Mouse (Mus musculus): ENCODE results near the gene Trappc11. TPM values are rescaled to one million over a fixed set of nuclear protein-coding genes. Genes with fewer than 3 reads are reported as not detected.

Gene Trappc11
- polyA plus RNA-seq (2014; fragmentation: Nextera tagmentation; extraction: Ambion mirVana), result 28.5 and 32.3 TPM in 2 replicates

DNA sequence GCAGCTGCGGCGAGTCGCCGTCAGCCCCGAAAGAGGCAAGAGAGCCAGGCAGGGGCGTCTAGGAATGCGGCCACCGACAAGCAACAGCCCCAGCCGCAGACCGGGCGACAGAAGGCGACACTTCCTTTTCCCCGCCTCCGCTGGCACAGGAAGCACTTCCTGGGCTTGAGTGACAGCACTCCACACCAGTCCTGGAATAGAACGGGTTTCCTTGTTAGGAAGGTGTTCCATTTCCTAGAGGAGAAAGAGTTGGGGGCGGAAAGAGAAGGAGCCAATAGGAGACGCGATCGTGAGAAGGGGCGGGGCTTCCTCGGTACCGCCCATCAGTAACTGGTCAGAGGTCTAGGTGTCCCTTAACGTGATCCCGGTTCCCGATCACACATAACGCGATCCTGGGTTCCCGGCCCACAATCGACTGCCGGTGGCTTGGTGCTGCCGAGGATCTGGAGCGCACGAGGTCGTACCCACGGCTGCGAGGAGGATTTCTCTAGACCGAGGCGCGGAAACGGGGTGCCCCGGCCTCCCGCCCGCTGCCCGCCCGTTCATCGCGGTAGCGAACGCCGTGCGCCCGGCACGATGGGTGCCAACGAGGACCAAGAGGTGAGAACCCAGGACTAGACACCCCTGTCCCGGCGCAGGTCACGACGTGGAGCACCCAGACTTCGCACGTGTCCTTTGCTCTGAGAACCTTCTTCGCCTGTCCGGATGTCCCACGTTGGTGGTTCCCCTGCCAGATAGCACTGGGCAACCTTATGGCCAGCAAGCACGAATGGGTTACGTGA lies at the start of gene Trappc11, which contains the start of gene Rwdd4a:
Gene Trappc11 (minus strand): TSS at position 127 of the 782 bp plus-strand sequence.
Gene Rwdd4a (plus strand): TSS at position 321 of the 782 bp plus-strand sequence.
- WGBS, result under 1% methylated on average over 59 of the region's 65 CpGs

DNA sequence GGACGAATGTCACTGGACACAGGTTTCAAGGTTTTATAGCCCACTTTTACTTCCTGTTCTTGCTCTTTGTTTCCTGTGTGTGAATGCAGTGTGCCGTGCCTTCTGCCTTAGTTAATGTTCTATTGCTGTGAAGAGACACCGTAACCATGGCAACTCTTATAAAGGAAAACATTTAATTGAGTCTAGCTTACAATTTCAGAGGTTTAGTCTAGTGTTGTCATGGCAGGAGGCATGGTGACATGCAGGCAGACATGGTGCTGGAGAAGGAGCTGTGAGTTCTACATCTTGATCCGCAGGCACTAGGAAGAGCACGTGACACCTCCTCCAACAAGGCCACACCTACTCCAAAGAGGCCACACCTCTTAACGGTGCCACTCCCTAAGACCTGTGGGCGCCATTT lies 48.2 kb upstream of the Trappc11 start:
- Histone ChIP-seq H3K9me3 (ENCODE audit: control insufficient read depth, low read length) (no peaks in the 10 kb centered on the region), H3K27ac (replicated peaks; ENCODE audit: low read depth, low read length) (no peak overlapping the region), H3K4me1 (ENCODE audit: control insufficient read depth, insufficient read depth, low read length) (no peaks in the 10 kb centered on the region), H3K36me3 (ENCODE audit: control insufficient read depth, insufficient read depth, low read length) (no peaks in the 10 kb centered on the region), H3K4me2 (ENCODE audit: low read depth, low read length) (no peak overlapping the region), H3K27me3 (replicated peaks; ENCODE audit: control insufficient read depth, insufficient read depth, low read length) (no peaks in the 10 kb centered on the region), H3K9ac (ENCODE audit: low read depth, low read length) (no peak overlapping the region), H3K4me3 (ENCODE audit: low read depth, low read length) (no peak overlapping the region)
- DNase-seq (ENCODE audit: low spot score) (no peak), ATAC-seq (ENCODE audit: low read depth) (no peak)
- 81% methylated on average over 7 of the region's 7 CpGs for WGBS

More for the DNA sequence above, at the start of gene Trappc11, which contains the start of gene Rwdd4a:
- ATAC-seq (ENCODE audit: low read depth) (peak; percentile 100), DNase-seq (ENCODE audit: low spot score) (peak; percentile 99)
- no peaks in the 10 kb centered on the region for H3K27me3 ChIP-seq (replicated peaks; ENCODE audit: control insufficient read depth, insufficient read depth, low read length)
- peaks cover 20% of the 10 kb centered on the region for H3K4me1 ChIP-seq (ENCODE audit: control insufficient read depth, insufficient read depth, low read length)
- H3K9ac ChIP-seq (ENCODE audit: low read depth, low read length), result peak within 1 kb of the TSS; percentile 90
- H3K4me3 ChIP-seq (ENCODE audit: low read depth, low read length), result peak within 1 kb of the TSS; percentile 83
- peak within 1 kb of the TSS; percentile 72 for H3K27ac ChIP-seq (replicated peaks; ENCODE audit: low read depth, low read length)
- H3K36me3 ChIP-seq (ENCODE audit: control insufficient read depth, insufficient read depth, low read length), result peaks cover 33% of the 10 kb centered on the region
- H3K4me2 ChIP-seq (ENCODE audit: low read depth, low read length), result peak within 1 kb of the TSS; percentile 87
- H3K9me3 ChIP-seq (ENCODE audit: control insufficient read depth, low read length), result no peaks in the 10 kb centered on the region

DNA sequence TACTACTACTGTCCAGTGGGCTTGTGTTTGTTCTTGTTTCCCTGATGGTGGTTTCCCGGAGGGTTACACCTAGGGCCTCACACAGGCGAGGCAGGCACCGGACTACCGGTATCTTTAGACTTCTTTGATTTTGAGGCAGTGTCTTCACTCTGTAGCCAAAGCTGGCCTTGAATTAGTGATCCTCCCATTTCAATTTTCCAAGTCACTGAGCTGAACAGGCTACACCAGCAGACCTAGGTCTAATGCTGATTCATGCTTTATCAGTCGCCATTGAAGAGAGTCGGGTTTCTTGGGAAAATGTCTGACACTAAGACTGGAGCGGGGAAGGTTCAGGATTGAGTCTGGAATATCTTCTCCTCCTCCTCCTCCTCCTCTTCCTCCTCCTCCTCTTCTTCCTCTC lies 40.2 kb upstream of the Trappc11 start:
- no peak for ATAC-seq (ENCODE audit: low read depth)
- DNase-seq (ENCODE audit: low spot score), result no peak
- Histone ChIP-seq H3K9me3 (ENCODE audit: control insufficient read depth, low read length) (peaks cover 7% of the 10 kb centered on the region; the same call in 1 of the 2 replicates), H3K36me3 (ENCODE audit: control insufficient read depth, insufficient read depth, low read length) (no peaks in the 10 kb centered on the region), H3K4me2 (ENCODE audit: low read depth, low read length) (no peak overlapping the region), H3K9ac (ENCODE audit: low read depth, low read length) (no peak overlapping the region), H3K4me3 (ENCODE audit: low read depth, low read length) (no peak overlapping the region), H3K4me1 (ENCODE audit: control insufficient read depth, insufficient read depth, low read length) (no peaks in the 10 kb centered on the region), H3K27ac (replicated peaks; ENCODE audit: low read depth, low read length) (no peak overlapping the region), H3K27me3 (replicated peaks; ENCODE audit: control insufficient read depth, insufficient read depth, low read length) (no peaks in the 10 kb centered on the region)
- 82% methylated on average over 7 of the region's 7 CpGs for WGBS

DNA sequence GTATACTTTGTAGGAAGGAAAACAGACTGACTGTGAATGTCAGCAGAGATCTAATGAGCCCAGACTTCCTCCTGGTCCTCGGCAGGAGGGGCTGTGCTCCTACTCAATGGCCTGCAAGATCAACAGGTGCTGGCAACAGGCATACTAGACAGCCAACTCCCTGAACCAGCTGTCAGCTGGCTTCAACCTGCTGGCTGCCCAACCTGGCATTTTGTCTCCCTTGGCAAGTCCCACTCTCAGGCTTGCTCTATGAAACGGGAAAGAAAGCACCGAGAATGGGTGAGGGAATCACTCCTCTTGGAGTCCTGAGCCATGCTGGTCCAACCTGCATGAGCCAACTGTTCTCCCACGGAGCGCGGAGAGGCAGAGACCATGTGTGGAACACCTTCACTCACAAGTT lies 36.9 kb upstream of the Trappc11 start:
- WGBS, result 88% methylated on average over 6 of the region's 6 CpGs
- Histone ChIP-seq H3K9ac (ENCODE audit: low read depth, low read length) (no peak overlapping the region), H3K4me1 (ENCODE audit: control insufficient read depth, insufficient read depth, low read length) (no peaks in the 10 kb centered on the region), H3K4me3 (ENCODE audit: low read depth, low read length) (no peak overlapping the region), H3K4me2 (ENCODE audit: low read depth, low read length) (no peak overlapping the region), H3K27me3 (replicated peaks; ENCODE audit: control insufficient read depth, insufficient read depth, low read length) (no peaks in the 10 kb centered on the region), H3K27ac (replicated peaks; ENCODE audit: low read depth, low read length) (no peak overlapping the region), H3K9me3 (ENCODE audit: control insufficient read depth, low read length) (0 out of 2 replicates have a peak, but pooled peaks cover 3% of the 10 kb centered on the region), H3K36me3 (ENCODE audit: control insufficient read depth, insufficient read depth, low read length) (no peaks in the 10 kb centered on the region)
- ATAC-seq (ENCODE audit: low read depth), result no peak
- no peak for DNase-seq (ENCODE audit: low spot score)

DNA sequence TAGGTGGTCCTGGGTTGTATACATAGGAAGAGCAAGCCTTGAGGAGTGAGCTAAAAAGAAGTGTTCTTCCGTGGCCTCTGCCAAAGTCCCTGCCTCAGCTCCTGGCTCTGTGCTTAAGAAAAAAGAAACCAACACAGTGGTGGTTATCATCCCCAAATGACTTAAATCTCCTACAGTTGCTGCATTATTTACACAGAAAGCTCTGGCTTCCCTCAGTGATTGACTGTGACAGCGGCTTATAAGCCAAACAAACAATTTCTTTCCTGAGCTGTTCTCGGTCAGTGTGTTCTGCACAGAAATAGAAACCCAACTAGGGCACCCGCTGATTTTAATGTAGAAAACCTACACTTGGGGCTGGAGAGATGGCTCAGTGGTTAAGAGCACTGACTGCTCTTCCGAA lies 34.8 kb upstream of the Trappc11 start:
- no peaks in the 10 kb centered on the region for H3K27me3 ChIP-seq (replicated peaks; ENCODE audit: control insufficient read depth, insufficient read depth, low read length)
- 0 out of 2 replicates have a peak, but pooled peaks cover 3% of the 10 kb centered on the region for H3K9me3 ChIP-seq (ENCODE audit: control insufficient read depth, low read length)
- no peaks in the 10 kb centered on the region for H3K36me3 ChIP-seq (ENCODE audit: control insufficient read depth, insufficient read depth, low read length)
- H3K4me2 ChIP-seq (ENCODE audit: low read depth, low read length), result no peak overlapping the region
- 75% methylated on average over 5 of the region's 5 CpGs for WGBS
- DNase-seq (ENCODE audit: low spot score), result peak; percentile 22
- H3K4me1 ChIP-seq (ENCODE audit: control insufficient read depth, insufficient read depth, low read length), result no peaks in the 10 kb centered on the region
- no peak for ATAC-seq (ENCODE audit: low read depth)
- H3K4me3 ChIP-seq (ENCODE audit: low read depth, low read length), result no peak overlapping the region
- no peak overlapping the region for H3K9ac ChIP-seq (ENCODE audit: low read depth, low read length)
- H3K27ac ChIP-seq (replicated peaks; ENCODE audit: low read depth, low read length), result no peak overlapping the region

DNA sequence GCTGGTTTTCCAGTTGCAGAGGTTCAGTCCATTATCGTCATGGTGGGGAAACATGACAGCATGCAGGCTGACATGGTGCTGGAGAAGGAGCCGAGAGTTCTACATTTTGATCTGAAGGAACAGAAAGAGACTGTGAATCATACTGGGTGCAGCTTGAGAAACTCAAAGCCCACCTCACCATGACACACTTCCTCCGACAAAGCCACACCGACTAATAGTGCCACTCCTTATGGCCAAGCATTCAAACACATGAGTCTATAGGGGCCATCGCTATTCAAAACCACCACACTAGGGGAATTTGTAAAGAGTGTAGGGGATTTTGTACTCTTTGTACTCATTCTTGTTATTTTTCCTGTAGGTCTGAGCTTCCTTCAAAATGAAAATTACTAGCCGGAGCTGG lies 33.3 kb upstream of the Trappc11 start:
- H3K9ac ChIP-seq (ENCODE audit: low read depth, low read length), result no peak overlapping the region
- no peak overlapping the region for H3K27ac ChIP-seq (replicated peaks; ENCODE audit: low read depth, low read length)
- no peak overlapping the region for H3K4me3 ChIP-seq (ENCODE audit: low read depth, low read length)
- 92% methylated on average over 6 of the region's 6 CpGs for WGBS
- no peaks in the 10 kb centered on the region for H3K27me3 ChIP-seq (replicated peaks; ENCODE audit: control insufficient read depth, insufficient read depth, low read length)
- no peaks in the 10 kb centered on the region for H3K4me1 ChIP-seq (ENCODE audit: control insufficient read depth, insufficient read depth, low read length)
- no peak for DNase-seq (ENCODE audit: low spot score)
- H3K9me3 ChIP-seq (ENCODE audit: control insufficient read depth, low read length), result 0 out of 2 replicates have a peak, but pooled peaks cover 3% of the 10 kb centered on the region
- ATAC-seq (ENCODE audit: low read depth), result no peak
- H3K36me3 ChIP-seq (ENCODE audit: control insufficient read depth, insufficient read depth, low read length), result no peaks in the 10 kb centered on the region
- H3K4me2 ChIP-seq (ENCODE audit: low read depth, low read length), result no peak overlapping the region

DNA sequence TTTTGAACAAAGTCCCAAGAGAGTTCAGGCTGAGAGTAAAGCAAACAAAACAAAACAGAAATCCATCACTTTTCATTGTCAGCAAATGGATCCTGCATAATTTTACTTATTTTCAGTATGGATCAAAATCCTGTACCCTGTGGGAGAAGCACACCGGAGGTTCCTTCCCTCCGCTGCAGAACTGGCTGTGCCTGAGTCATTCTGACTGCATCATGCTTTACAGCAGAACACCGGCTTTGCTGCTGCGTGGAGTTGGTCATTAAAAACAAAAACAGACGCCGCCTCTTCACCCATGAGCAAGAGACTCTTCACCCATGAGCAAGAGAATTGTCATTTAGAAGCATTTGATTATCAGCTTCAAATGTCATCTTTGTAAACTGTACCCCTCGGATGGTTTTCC lies 27.5 kb upstream of the Trappc11 start:
- Histone ChIP-seq H3K9ac (ENCODE audit: low read depth, low read length) (no peak overlapping the region), H3K27ac (replicated peaks; ENCODE audit: low read depth, low read length) (no peak overlapping the region), H3K27me3 (replicated peaks; ENCODE audit: control insufficient read depth, insufficient read depth, low read length) (no peaks in the 10 kb centered on the region), H3K4me2 (ENCODE audit: low read depth, low read length) (no peak overlapping the region), H3K4me1 (ENCODE audit: control insufficient read depth, insufficient read depth, low read length) (no peaks in the 10 kb centered on the region), H3K36me3 (ENCODE audit: control insufficient read depth, insufficient read depth, low read length) (no peaks in the 10 kb centered on the region), H3K9me3 (ENCODE audit: control insufficient read depth, low read length) (0 out of 2 replicates have a peak, but pooled peaks cover 2% of the 10 kb centered on the region), H3K4me3 (ENCODE audit: low read depth, low read length) (no peak overlapping the region)
- ATAC-seq (ENCODE audit: low read depth), result no peak
- WGBS, result 90% methylated on average over 7 of the region's 7 CpGs
- DNase-seq (ENCODE audit: low spot score), result no peak

DNA sequence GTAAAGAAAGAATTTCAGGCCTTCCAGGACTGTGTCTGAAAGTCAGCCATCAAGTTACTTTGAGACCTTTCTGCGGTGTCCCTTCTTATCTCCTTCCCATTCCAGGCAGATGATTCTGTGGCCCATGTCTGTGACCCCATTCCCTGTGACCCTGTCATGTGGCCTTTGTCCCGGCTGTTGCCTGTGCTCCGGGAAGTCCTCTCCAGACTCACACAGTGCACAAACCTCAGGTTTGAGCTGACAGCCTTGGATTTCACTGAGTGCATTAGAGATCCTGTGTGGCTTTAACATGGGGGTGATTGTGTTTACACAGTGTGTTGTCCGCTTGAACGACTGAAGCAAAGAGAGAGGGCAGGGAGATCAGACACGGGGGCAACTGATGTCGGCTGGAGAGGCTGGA lies 25.0 kb upstream of the Trappc11 start:
- WGBS, result 54% methylated on average over 7 of the region's 7 CpGs
- Histone ChIP-seq H3K4me2 (ENCODE audit: low read depth, low read length) (no peak overlapping the region), H3K4me1 (ENCODE audit: control insufficient read depth, insufficient read depth, low read length) (no peaks in the 10 kb centered on the region), H3K9me3 (ENCODE audit: control insufficient read depth, low read length) (no peaks in the 10 kb centered on the region), H3K27ac (replicated peaks; ENCODE audit: low read depth, low read length) (no peak overlapping the region), H3K36me3 (ENCODE audit: control insufficient read depth, insufficient read depth, low read length) (peaks cover 5% of the 10 kb centered on the region; the same call in 1 of the 2 replicates), H3K4me3 (ENCODE audit: low read depth, low read length) (no peak overlapping the region), H3K27me3 (replicated peaks; ENCODE audit: control insufficient read depth, insufficient read depth, low read length) (no peaks in the 10 kb centered on the region), H3K9ac (ENCODE audit: low read depth, low read length) (no peak overlapping the region)
- no peak for ATAC-seq (ENCODE audit: low read depth)
- no peak for DNase-seq (ENCODE audit: low spot score)

DNA sequence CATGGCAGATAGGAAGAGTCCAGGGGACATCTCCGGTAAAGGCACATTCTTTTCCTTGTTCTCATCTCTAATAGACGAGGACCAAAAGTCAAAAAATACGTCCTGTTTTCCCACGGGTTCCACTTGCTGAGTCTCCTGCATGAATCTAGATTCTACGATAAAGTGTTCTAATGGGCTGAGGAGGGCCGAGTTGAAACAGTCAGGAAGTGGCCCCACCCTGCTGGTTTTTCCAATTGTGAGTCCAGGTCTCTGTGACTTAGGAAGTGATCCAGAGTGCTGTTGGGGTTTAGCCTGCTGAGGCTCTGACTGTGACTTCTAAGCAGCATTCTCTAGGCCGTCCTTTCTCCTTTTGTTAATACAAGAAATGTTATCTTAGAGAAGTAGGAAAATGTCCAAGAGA lies 23.2 kb upstream of the Trappc11 start:
- Histone ChIP-seq H3K27ac (replicated peaks; ENCODE audit: low read depth, low read length) (no peak overlapping the region), H3K4me3 (ENCODE audit: low read depth, low read length) (no peak overlapping the region), H3K9ac (ENCODE audit: low read depth, low read length) (no peak overlapping the region), H3K27me3 (replicated peaks; ENCODE audit: control insufficient read depth, insufficient read depth, low read length) (no peaks in the 10 kb centered on the region), H3K9me3 (ENCODE audit: control insufficient read depth, low read length) (no peaks in the 10 kb centered on the region), H3K4me2 (ENCODE audit: low read depth, low read length) (no peak overlapping the region), H3K4me1 (ENCODE audit: control insufficient read depth, insufficient read depth, low read length) (no peaks in the 10 kb centered on the region), H3K36me3 (ENCODE audit: control insufficient read depth, insufficient read depth, low read length) (peaks cover 15% of the 10 kb centered on the region)
- ATAC-seq (ENCODE audit: low read depth), result no peak
- no peak for DNase-seq (ENCODE audit: low spot score)
- WGBS, result 73% methylated on average over 7 of the region's 7 CpGs
